Mouse (Mus musculus) intestine, postnatal 0 days (tissue): ENCODE data around the gene Alg1. TPM values are rescaled to one million over a fixed set of nuclear protein-coding genes. Genes with fewer than 3 reads are reported as not detected.

Experiments used
- ATAC-seq: fragments of 200-750 bp; cut with Nextera tagmentation; 2 replicates; pipeline ENCODE4 v1.8.0; 2017; ENCODE audit warnings: mild to moderate bottlenecking, moderate TSS enrichment, moderate library complexity
- H3K27ac ChIP-seq: fragments of 300-500 bp; sonication (generic); 2 replicates; pipeline ENCODE4 v1.5.1; 2014; ENCODE audit warnings: mild to moderate bottlenecking, low read depth, low read length, moderate library complexity
- H3K27me3 ChIP-seq: fragments of 300-500 bp; sonication (generic); replicated peaks from 2 replicates; pipeline ENCODE4 v1.6.1; 2014; ENCODE audit warnings: low read length, mixed read lengths; ENCODE audit not compliant: control insufficient read depth, insufficient read depth
- H3K36me3 ChIP-seq: fragments of 300-500 bp; sonication (generic); 2 replicates; pipeline ENCODE4 v1.6.1; 2014; ENCODE audit warnings: mild to moderate bottlenecking, moderate library complexity; ENCODE audit not compliant: control insufficient read depth, insufficient read depth
- H3K4me1 ChIP-seq: fragments of 300-500 bp; sonication (generic); replicated peaks from 2 replicates; pipeline ENCODE4 v1.6.1; 2014; ENCODE audit warnings: antibody characterized with exemption, low read length, mixed read lengths; ENCODE audit not compliant: control insufficient read depth, insufficient read depth
- H3K4me2 ChIP-seq: fragments of 300-500 bp; sonication (generic); replicated peaks from 2 replicates; pipeline ENCODE4 v1.6.1; 2014; ENCODE audit warnings: low read depth, mild to moderate bottlenecking, moderate library complexity
- H3K4me3 ChIP-seq: fragments of 300-500 bp; sonication (generic); 2 replicates; pipeline ENCODE4 v1.5.1; 2014; ENCODE audit warnings: low read depth, low read length
- H3K9ac ChIP-seq: fragments of 300-500 bp; sonication (generic); 2 replicates; pipeline ENCODE4 v1.6.1; 2014; ENCODE audit warnings: mild to moderate bottlenecking, low read depth, low read length
- H3K9me3 ChIP-seq: fragments of 300-500 bp; sonication (generic); 2 replicates; pipeline ENCODE4 v1.6.1; 2016; ENCODE audit warnings: mixed run types; ENCODE audit not compliant: control insufficient read depth
- CTCF ChIP-seq: sonication (generic); IDR thresholded peaks from 2 replicates; pipeline ENCODE4 v1.5.1; 2016; ENCODE audit warnings: low read depth, mild to moderate bottlenecking, control low read depth, antibody characterized with exemption, moderate library complexity
- WGBS: fragments of 180-500 bp; shearing (Covaris S2); extraction: QIAGEN DNeasy Blood & Tissue Kit; methylation state at CpG from one replicate; pipeline ENCODE4 v1.1.7; 2014; 5-methylcytosine and 5-hydroxymethylcytosine counted together
- microRNA-seq: library from miRNA; unstranded; fragments of <30 nt; microRNA quantifications from one replicate; pipeline ENCODE4, GENCODE M21; 2016
- polyA plus RNA-seq: library from polyadenylated mRNA; unstranded; fragments of >200 nt; fragmentation: Nextera tagmentation; extraction: Ambion mirVana; gene quantifications from 2 replicates; pipeline ENCODE4 v1.2.1, GENCODE M21; 2015

Gene Alg1
- polyA plus RNA-seq, 1 experiment from 2014 or later, result 26.2 TPM

DNA sequence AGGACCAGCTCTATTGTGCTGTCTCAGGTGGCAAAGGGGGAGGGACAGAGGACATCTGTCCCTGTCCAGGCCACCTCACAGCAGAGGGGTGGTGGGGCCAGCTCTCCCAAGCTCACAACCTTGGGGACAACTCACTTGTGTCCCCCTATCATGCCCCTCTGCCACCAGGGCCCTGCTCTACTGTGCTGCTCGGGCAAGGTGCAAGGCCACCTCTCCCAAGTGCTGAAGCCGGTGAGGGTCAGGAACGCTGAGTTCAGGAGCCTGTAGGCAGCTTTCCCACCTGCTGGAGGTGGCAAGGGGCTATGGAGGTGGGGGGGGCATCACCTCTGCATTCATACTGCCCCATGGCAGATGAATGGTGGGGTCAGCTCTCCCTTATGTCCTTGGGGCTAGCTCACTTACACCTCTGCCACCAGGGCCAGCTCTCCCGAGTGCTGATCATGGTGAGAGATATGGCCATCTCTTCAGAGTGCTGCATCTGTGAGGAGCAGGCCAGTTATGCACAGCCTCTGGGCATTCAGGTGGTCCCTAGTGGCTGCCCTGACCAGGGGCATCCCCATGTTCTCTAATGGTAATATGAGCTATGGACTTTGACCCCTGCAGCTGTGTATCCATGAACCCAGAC, 38.1 kb downstream of the Alg1 start:
- Histone ChIP-seq H3K9ac (no peak overlapping the region), H3K27me3 (no peaks in the 10 kb centered on the region), H3K36me3 (no peaks in the 10 kb centered on the region), H3K4me3 (no peak overlapping the region), H3K27ac (no peak overlapping the region), H3K9me3 (no peaks in the 10 kb centered on the region), H3K4me2 (no peak overlapping the region), H3K4me1 (no peaks in the 10 kb centered on the region)
- WGBS, result 83% methylated on average over 4 of the region's 4 CpGs
- ATAC-seq, result 0 out of 2 replicates have a peak, but pooled peaks have one; percentile 8
- TF ChIP-seq CTCF, result no peak

DNA sequence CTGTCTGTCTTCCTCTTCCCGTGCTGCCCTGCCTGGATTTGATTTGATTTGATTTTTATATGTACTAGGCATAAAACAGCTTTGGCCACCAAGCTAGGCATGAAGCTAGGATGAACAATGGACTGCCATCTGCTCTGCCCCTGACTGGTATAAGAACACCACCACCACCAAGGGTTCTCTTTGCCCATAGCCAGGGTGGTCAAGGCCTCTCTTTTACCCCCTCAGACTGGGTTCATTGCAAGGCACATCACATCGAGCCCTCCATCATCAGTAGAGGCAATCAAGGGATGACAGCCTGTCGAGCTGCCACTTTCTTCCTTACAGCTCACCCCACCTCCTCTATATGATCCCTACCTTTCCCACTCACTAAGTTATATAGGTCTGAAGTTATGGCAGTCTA, 39.0 kb downstream of the Alg1 start:
- no peaks in the 10 kb centered on the region for H3K27me3 ChIP-seq
- H3K27ac ChIP-seq, result no peak overlapping the region
- no peak overlapping the region for H3K9ac ChIP-seq
- H3K4me2 ChIP-seq, result no peak overlapping the region
- no peak for TF ChIP-seq CTCF
- WGBS, result 81% methylated on average over 3 of the region's 3 CpGs
- ATAC-seq, result no peak
- no peak overlapping the region for H3K4me3 ChIP-seq
- H3K36me3 ChIP-seq, result no peaks in the 10 kb centered on the region
- H3K9me3 ChIP-seq, result no peaks in the 10 kb centered on the region
- H3K4me1 ChIP-seq, result no peaks in the 10 kb centered on the region

- no peak for TF ChIP-seq CTCF
- 79% methylated on average over 5 of the region's 5 CpGs for WGBS
- no peak overlapping the region for H3K9ac ChIP-seq
- no peaks in the 10 kb centered on the region for H3K27me3 ChIP-seq
- ATAC-seq, result no peak
- no peaks in the 10 kb centered on the region for H3K9me3 ChIP-seq
- no peak overlapping the region for H3K4me3 ChIP-seq
- no peak overlapping the region for H3K4me2 ChIP-seq
- H3K27ac ChIP-seq, result no peak overlapping the region
- no peaks in the 10 kb centered on the region for H3K4me1 ChIP-seq
- no peaks in the 10 kb centered on the region for H3K36me3 ChIP-seq
Measured at GRCm38 (mm10) chr16:5279571-5280222, 46.3 kb downstream of the Alg1 start.

- Histone ChIP-seq H3K27ac (no peak overlapping the region), H3K9ac (no peak overlapping the region), H3K4me2 (no peak overlapping the region), H3K9me3 (no peaks in the 10 kb centered on the region), H3K27me3 (no peaks in the 10 kb centered on the region), H3K36me3 (no peaks in the 10 kb centered on the region), H3K4me3 (no peak overlapping the region), H3K4me1 (no peaks in the 10 kb centered on the region)
- no peak for ATAC-seq
- WGBS, result 85% methylated on average over 9 of the region's 9 CpGs
- no peak for TF ChIP-seq CTCF
Measured at GRCm38 (mm10) chr16:5282686-5283085, 49.3 kb downstream of the Alg1 start.

DNA sequence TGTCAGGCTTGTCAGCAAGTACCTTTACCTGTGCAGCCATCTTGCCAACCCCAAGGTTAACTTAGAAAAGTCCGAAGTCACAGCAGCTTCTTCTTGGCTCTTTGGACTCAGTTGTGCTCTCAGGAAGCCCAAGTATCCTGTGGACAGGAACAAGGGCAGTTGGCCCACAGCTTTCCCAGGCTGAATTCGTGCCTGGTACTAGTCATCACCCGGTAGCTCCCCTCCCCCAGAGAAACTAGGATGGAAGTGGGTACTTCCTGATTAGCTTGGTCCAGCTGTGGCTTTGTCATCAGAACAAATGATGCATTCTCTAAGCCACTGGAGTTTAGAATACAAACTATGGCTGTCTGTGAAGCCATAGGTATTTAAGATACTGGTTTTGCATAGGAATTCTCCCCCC, 52.0 kb downstream of the Alg1 start:
- H3K4me2 ChIP-seq, result no peak overlapping the region
- WGBS, result 54% methylated on average over 3 of the region's 3 CpGs
- no peak overlapping the region for H3K9ac ChIP-seq
- H3K4me1 ChIP-seq, result no peaks in the 10 kb centered on the region
- no peak overlapping the region for H3K4me3 ChIP-seq
- no peak for TF ChIP-seq CTCF
- H3K36me3 ChIP-seq, result no peaks in the 10 kb centered on the region
- no peaks in the 10 kb centered on the region for H3K9me3 ChIP-seq
- no peaks in the 10 kb centered on the region for H3K27me3 ChIP-seq
- no peak overlapping the region for H3K27ac ChIP-seq
- ATAC-seq, result no peak

Small RNA genes within 50 kb of the gene (microRNA-seq; reads per million reads assigned to microRNA genes)
- not detected for gene Gm23689
- gene Gm26095, result not detected
- gene Mir6364, result not detected

Other genes with a start within 250 kb of the Alg1 start
- gene Sept12, start 235.8 kb upstream of the Alg1 start, polyA plus RNA-seq, result not detected in 2 replicates
- 329 and 375 TPM in 2 replicates for gene Smim22, start 226.3 kb upstream of the Alg1 start, polyA plus RNA-seq
- gene Rogdi, start 220.1 kb upstream of the Alg1 start, polyA plus RNA-seq, result 21.8 and 25.3 TPM in 2 replicates
- gene Glyr1, start 183.8 kb upstream of the Alg1 start, polyA plus RNA-seq, result 65.3 and 69.7 TPM in 2 replicates
- gene Ubn1, start 183.6 kb upstream of the Alg1 start, polyA plus RNA-seq, result 14.7 and 16.7 TPM in 2 replicates
- gene Ppl, start 101.2 kb upstream of the Alg1 start, polyA plus RNA-seq, result 0.69 and 0.86 TPM in 2 replicates
- not detected in 2 replicates for gene Sec14l5, start 86.5 kb upstream of the Alg1 start, polyA plus RNA-seq
- 19.6 and 20.6 TPM in 2 replicates for gene Nagpa, start 29.6 kb upstream of the Alg1 start, polyA plus RNA-seq
- 3.9 and 4.0 TPM in 2 replicates for gene AU021092, start 11.3 kb upstream of the Alg1 start, polyA plus RNA-seq
- gene Eef2kmt, start 22.4 kb downstream of the Alg1 start, polyA plus RNA-seq, result 17.9 and 18.5 TPM in 2 replicates